In genomic region chr1:172490261-172490661, GRCm38 (mm10) we compare ENCODE assay signal across 8 mouse cellular contexts. TPM values are rescaled to one million over a fixed set of nuclear protein-coding genes. Genes with fewer than 3 reads are reported as not detected.
DNase-seq lines count a peak whose midpoint lies in the region; ATAC-seq lines count a peak whose summit lies in the region.

No protein-coding gene starts in this region.

- 13% methylated on average over 10 of the region's 10 CpGs for WGBS in embryonic facial prominence, embryonic 10.5 days
- WGBS in limb, embryonic 10.5 days: 19% methylated on average over 10 of the region's 10 CpGs
- 10% methylated on average over 10 of the region's 10 CpGs for WGBS in midbrain, embryonic 12.5 days

- H3K4me2 ChIP-seq in midbrain, embryonic 12.5 days (replicated peaks): peak overlapping the region; percentile 27

- no peak overlapping the region for H3K27ac ChIP-seq in embryonic facial prominence, embryonic 10.5 days (replicated peaks)
- no peak overlapping the region for H3K27ac ChIP-seq in limb, embryonic 10.5 days
- H3K27ac ChIP-seq in midbrain, embryonic 12.5 days (replicated peaks): no peak overlapping the region

- H3K4me1 ChIP-seq in embryonic facial prominence, embryonic 10.5 days: peaks cover 45% of the 10 kb centered on the region
- peaks cover 25% of the 10 kb centered on the region for H3K4me1 ChIP-seq in limb, embryonic 10.5 days
- peaks cover 34% of the 10 kb centered on the region for H3K4me1 ChIP-seq in midbrain, embryonic 12.5 days

- H3K27me3 ChIP-seq in embryonic facial prominence, embryonic 10.5 days (replicated peaks; ENCODE audit: low read depth, poor library complexity, severe bottlenecking): no peaks in the 10 kb centered on the region
- no peaks in the 10 kb centered on the region for H3K27me3 ChIP-seq in limb, embryonic 10.5 days (ENCODE audit: low read depth, poor library complexity, severe bottlenecking)
- no peaks in the 10 kb centered on the region for H3K27me3 ChIP-seq in midbrain, embryonic 12.5 days

- peaks cover 98% of the 10 kb centered on the region for H3K36me3 ChIP-seq in embryonic facial prominence, embryonic 10.5 days (replicated peaks)
- H3K36me3 ChIP-seq in limb, embryonic 10.5 days: peaks cover 95% of the 10 kb centered on the region
- peaks cover 60% of the 10 kb centered on the region for H3K36me3 ChIP-seq in midbrain, embryonic 12.5 days

- H3K9ac ChIP-seq in midbrain, embryonic 12.5 days (replicated peaks): peak overlapping the region; percentile 32; the same call in 1 of the 2 replicates

- peak overlapping the region; percentile 32; the same call in 1 of the 2 replicates for H3K4me3 ChIP-seq in embryonic facial prominence, embryonic 10.5 days
- peak overlapping the region; percentile 25 for H3K4me3 ChIP-seq in limb, embryonic 10.5 days
- no peak overlapping the region for H3K4me3 ChIP-seq in midbrain, embryonic 12.5 days

- DNase-seq in adrenal gland, adult 2 months: peak; percentile 86
- DNase-seq in embryonic facial prominence, embryonic 10.5 days (ENCODE audit: low spot score): peak; percentile 90
- DNase-seq in heart, adult 18-20 months: peak; percentile 85 to 98
- peak; percentile 84 for DNase-seq in kidney, adult 11 months
- DNase-seq in limb, embryonic 10.5 days (ENCODE audit: low spot score): peak; percentile 93
- peak; percentile 58 for DNase-seq in skeletal muscle tissue, adult 2 months (ENCODE audit: low read depth, low spot score)
- peak; percentile 83 for DNase-seq in yolk sac, embryonic 10.5 days (ENCODE audit: low spot score)

- peak; percentile 44 for ATAC-seq in midbrain, embryonic 12.5 days (ENCODE audit: low FRiP score, low read depth)

- no peaks in the 10 kb centered on the region for H3K9me3 ChIP-seq in embryonic facial prominence, embryonic 10.5 days
- no peaks in the 10 kb centered on the region for H3K9me3 ChIP-seq in limb, embryonic 10.5 days (replicated peaks)
- no peaks in the 10 kb centered on the region for H3K9me3 ChIP-seq in midbrain, embryonic 12.5 days

RNA-seq across cellular contexts. Expression of gene Igsf9, which starts 8.7 kb away (rescaled TPM):
- total RNA-seq in adrenal gland, adult 2 months (2021): 1 to 10 TPM in 1 of 2 experiments, under 1 TPM in 1; 0.78 to 3.8 TPM
- 7.4 and 7.9 TPM in 2 replicates for polyA plus RNA-seq in adrenal gland, adult 2 months (2012; rRNA removed)
- polyA plus RNA-seq in embryonic facial prominence, embryonic 10.5 days (2016; fragmentation: Nextera tagmentation; extraction: Ambion mirVana): 92.8 and 95.9 TPM in 2 replicates
- total RNA-seq in heart, adult 18-20 months (2021): under 1 TPM; 0.28 to 0.45 TPM
- 79.5 and 85.8 TPM in 2 replicates for polyA plus RNA-seq in limb, embryonic 10.5 days (2016; fragmentation: Nextera tagmentation; extraction: Ambion mirVana)
- polyA plus RNA-seq in midbrain, embryonic 12.5 days (2016; fragmentation: Nextera tagmentation; extraction: Ambion mirVana): 86.1 and 99.3 TPM in 2 replicates

RNA-seq across cellular contexts. Expression of gene Tagln2, which starts 9.6 kb away (rescaled TPM):
- total RNA-seq in adrenal gland, adult 2 months (2021): 100 to 1,000 TPM in 1 of 2 experiments, 10 to 100 TPM in 1; 60.9 to 108 TPM
- polyA plus RNA-seq in adrenal gland, adult 2 months (2012; rRNA removed): 89.5 and 121 TPM in 2 replicates
- 75.1 and 82.5 TPM in 2 replicates for polyA plus RNA-seq in embryonic facial prominence, embryonic 10.5 days (2016; fragmentation: Nextera tagmentation; extraction: Ambion mirVana)
- total RNA-seq in heart, adult 18-20 months (2021): 10 to 100 TPM; 56.8 to 58.8 TPM
- polyA plus RNA-seq in limb, embryonic 10.5 days (2016; fragmentation: Nextera tagmentation; extraction: Ambion mirVana): 77.0 and 84.6 TPM in 2 replicates
- 37.0 and 45.9 TPM in 2 replicates for polyA plus RNA-seq in midbrain, embryonic 12.5 days (2016; fragmentation: Nextera tagmentation; extraction: Ambion mirVana)

RNA-seq across cellular contexts. Expression of gene Slamf9, which starts 15.1 kb away (rescaled TPM):
- 1 to 10 TPM; 3.2 to 7.9 TPM for total RNA-seq in adrenal gland, adult 2 months (2021)
- polyA plus RNA-seq in adrenal gland, adult 2 months (2012; rRNA removed): 4.5 and 4.9 TPM in 2 replicates
- polyA plus RNA-seq in embryonic facial prominence, embryonic 10.5 days (2016; fragmentation: Nextera tagmentation; extraction: Ambion mirVana): not detected in 2 replicates
- 1 to 10 TPM; 1.2 to 2.2 TPM for total RNA-seq in heart, adult 18-20 months (2021)
- 0.18 TPM in 1 of 2 replicates, not detected in the other for polyA plus RNA-seq in limb, embryonic 10.5 days (2016; fragmentation: Nextera tagmentation; extraction: Ambion mirVana)
- polyA plus RNA-seq in midbrain, embryonic 12.5 days (2016; fragmentation: Nextera tagmentation; extraction: Ambion mirVana): 0.18 TPM in 1 of 2 replicates, not detected in the other

RNA-seq across cellular contexts. Expression of gene Cfap45, which starts 30.3 kb away (rescaled TPM):
- under 1 TPM; 0.31 to 0.37 TPM for total RNA-seq in adrenal gland, adult 2 months (2021)
- polyA plus RNA-seq in adrenal gland, adult 2 months (2012; rRNA removed): 0.15 TPM in 1 of 2 replicates, not detected in the other
- polyA plus RNA-seq in embryonic facial prominence, embryonic 10.5 days (2016; fragmentation: Nextera tagmentation; extraction: Ambion mirVana): 1.3 TPM in 2 replicates
- total RNA-seq in heart, adult 18-20 months (2021): 1 to 10 TPM in 1 of 2 experiments, not detected in 1; 1.2 TPM
- polyA plus RNA-seq in limb, embryonic 10.5 days (2016; fragmentation: Nextera tagmentation; extraction: Ambion mirVana): 0.67 and 1.0 TPM in 2 replicates
- polyA plus RNA-seq in midbrain, embryonic 12.5 days (2016; fragmentation: Nextera tagmentation; extraction: Ambion mirVana): 1.2 TPM in 2 replicates
